Mouse (Mus musculus): ENCODE data around the gene Abhd13.

The Abhd13 gene

DNA sequence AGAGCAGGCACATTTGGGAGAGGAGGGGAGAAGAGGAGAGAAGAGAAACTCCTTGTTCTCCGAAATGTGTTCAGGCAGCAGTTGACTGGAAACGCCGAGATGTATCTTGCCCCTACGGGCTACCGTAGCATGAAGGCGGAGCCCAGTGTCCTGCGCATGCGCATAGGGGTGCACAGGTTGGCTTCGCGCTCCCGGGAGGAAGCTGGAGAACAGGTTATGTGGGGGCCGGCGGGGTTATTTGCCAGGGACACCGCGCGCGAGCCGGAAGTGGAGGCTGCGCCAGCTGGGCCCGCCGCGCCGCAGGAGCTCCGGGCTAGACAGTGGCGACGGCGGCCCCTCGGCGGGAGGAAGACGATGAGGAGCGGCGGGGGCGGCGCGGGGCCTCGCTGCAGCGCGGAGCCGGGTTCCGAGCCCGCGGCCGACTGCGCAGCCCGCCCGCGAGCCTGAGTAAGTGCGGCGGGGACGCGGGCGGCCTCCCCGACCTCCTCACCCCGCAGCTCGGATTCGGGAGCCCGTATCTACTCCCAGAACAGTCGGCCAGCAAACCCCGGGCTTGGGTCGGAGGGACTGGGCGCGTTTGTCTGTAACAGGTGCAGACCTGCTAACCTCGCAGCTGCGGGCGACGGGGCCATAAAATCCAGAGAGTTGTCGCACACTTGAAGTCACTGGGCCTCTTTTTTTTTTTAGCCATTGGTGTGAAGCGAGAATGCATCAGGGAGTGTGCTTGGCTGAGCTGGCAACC lies at the start of gene Abhd13, which contains the start of gene Lig4:
Gene Abhd13 (plus strand): TSS at position 135 of the 742 bp plus-strand sequence.
Gene Lig4 (minus strand): TSS at position 114 of the 742 bp plus-strand sequence.
- in situ Hi-C loops (cut with MboI; ENCODE audit: low pct_unique_long_range_greater_than_20kb in 1 of 2, low sequenced_read_pairs in 2 of 2, unreplicated experiment in 1 of 2), result no loop called here

DNA sequence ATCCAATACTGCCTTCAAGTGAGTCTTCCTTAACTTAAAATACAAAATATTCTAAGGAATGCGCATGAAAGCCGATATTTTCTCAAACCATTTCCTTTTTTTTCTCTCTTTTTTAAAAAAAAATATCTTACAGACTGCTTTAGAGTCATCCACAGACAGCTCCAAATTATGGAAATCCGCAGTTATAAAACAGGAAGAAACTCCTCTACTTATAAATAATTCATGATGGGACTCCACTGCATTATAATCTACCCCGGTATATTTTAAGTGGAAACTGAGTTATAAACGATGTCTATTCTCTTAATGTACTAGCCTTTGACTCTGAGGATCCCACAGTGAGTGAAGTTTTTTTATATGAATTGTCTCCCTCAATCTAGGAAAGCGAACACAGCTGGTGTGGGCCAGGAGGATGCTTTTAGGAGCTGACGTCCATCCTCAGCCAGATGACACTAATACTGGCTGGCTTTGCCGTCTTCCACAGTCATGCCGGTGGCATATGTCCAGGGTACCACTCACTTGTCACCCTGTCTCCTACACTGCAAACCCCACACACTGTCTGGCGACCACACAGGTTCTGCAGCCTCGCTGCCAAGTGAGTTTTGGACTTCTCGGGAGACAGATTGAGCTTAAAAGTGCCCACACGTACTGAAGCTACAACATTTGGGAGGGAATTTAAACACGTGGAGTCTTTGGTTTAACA lies 47.6 kb upstream of the Abhd13 start:
- in situ Hi-C loops (cut with MboI; ENCODE audit: low pct_unique_long_range_greater_than_20kb in 1 of 2, low sequenced_read_pairs in 2 of 2, unreplicated experiment in 1 of 2), result loop anchor here (25.0 kb wide), 1 partner anchor 693 kb away; no protein-coding TSS in a partner anchor

DNA sequence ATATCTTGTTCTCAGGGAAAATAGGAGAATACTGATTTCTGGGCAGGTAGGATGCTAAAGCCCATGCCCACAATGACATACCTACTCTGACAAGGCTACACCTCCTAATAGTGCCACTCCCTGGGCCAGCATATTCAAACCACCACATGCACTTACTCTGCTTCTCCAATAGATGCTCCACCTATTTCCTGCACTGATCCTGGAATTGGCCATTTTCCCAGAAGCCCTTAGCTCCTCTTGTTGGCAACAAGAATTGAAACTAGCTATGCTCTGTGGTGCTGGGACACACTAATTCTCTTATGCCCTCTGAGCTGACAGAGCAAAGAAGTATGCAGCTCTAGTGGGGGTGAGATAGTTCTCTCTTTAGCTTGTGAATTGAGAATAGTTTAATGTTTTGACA lies 44.8 kb upstream of the Abhd13 start:
- in situ Hi-C loops (cut with MboI; ENCODE audit: low pct_unique_long_range_greater_than_20kb in 1 of 2, low sequenced_read_pairs in 2 of 2, unreplicated experiment in 1 of 2), result loop anchor here (25.0 kb wide), 1 partner anchor 695 kb away; no protein-coding TSS in a partner anchor

DNA sequence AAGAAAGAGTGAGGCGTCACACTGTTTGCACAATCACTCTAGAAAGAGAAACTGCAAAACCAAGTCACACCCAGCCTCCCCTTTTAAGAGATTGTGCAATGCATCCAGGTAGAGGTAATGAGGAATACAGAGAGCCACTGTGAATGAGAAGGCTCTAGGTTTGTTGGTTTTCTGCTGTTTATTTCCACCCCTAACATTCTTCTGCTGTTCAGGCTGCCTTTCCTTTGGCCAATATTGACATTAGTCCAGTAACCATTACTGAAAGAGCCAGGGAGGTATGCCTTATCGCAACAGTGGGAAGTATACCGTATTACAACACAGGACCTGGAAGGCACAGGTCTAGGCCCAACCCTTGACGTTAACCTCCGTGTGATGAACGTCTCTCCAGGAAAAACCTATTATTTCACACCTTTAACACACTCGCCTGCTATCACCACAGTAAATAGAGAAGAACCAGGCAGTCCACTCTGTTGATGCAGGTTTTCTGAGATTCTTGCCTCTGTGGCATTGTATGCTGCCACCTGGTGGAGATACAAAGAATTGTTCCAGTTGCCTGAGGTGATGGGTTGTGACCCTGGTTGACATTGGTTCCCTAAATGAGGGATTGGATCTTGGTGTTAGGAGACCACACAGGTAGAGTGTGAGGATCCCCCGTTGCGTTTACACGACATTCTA lies 42.5 kb upstream of the Abhd13 start:
- in situ Hi-C loops (cut with MboI; ENCODE audit: low pct_unique_long_range_greater_than_20kb in 1 of 2, low sequenced_read_pairs in 2 of 2, unreplicated experiment in 1 of 2), result loop anchor here (25.0 kb wide), 1 partner anchor 698 kb away; no protein-coding TSS in a partner anchor

DNA sequence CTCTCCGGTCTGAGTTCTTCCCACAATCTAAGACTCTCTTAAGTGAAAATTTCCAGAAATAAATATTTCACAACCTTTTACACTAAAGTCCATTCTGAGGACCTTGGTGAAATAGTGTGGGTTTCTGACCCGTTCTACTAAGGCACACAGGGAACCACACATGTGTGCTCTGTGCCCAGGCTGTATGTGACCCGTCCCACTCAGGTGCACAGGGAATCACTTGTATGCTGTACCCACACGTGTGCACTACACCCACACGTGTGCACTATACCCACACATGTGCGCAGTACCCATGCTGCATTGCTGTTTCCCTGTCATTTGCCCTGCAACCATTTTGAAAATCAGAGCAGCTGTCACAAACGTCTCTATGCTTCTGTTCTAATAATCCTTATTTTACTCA lies 41.9 kb upstream of the Abhd13 start:
- in situ Hi-C loops (cut with MboI; ENCODE audit: low pct_unique_long_range_greater_than_20kb in 1 of 2, low sequenced_read_pairs in 2 of 2, unreplicated experiment in 1 of 2), result loop anchor here (25.0 kb wide), 1 partner anchor 698 kb away; no protein-coding TSS in a partner anchor

DNA sequence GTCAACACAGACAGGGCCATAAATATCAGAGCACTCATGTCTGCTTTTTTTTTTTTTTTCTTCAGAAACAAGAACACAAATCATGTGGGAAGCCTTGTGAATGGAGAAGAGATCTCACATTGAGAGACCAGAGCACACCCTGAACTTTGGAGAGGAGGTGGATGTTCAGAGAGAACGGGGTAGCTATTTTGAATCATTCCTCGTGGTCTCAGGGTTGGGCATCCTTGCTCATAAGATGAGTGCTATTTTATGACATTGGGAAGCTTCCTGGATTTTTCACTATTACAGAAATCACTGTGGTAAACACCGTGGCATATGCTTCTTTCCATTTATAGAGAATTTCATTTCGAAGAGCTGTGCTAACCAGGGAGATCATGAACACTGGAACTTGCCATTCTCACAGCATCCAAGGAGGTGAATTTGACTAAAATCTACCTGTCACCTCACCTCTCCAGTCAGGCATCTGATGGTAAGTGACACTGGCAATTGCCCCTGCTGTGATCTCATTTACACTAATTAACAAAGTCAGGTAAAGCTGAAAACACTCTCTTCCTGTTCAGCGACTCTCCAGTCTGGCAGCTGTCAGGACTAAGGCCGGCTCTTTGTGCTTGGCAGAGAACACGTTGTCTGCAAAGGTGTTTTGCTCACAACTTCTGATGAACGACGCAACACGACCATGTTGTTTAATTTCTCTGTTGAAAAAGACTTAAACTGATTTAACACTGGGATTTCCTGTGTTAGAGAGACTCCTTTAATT lies 28.2 kb upstream of the Abhd13 start:
- in situ Hi-C loops (cut with MboI; ENCODE audit: low pct_unique_long_range_greater_than_20kb in 1 of 2, low sequenced_read_pairs in 2 of 2, unreplicated experiment in 1 of 2), result loop anchor here (25.0 kb wide), 1 partner anchor 712 kb away; no protein-coding TSS in a partner anchor

DNA sequence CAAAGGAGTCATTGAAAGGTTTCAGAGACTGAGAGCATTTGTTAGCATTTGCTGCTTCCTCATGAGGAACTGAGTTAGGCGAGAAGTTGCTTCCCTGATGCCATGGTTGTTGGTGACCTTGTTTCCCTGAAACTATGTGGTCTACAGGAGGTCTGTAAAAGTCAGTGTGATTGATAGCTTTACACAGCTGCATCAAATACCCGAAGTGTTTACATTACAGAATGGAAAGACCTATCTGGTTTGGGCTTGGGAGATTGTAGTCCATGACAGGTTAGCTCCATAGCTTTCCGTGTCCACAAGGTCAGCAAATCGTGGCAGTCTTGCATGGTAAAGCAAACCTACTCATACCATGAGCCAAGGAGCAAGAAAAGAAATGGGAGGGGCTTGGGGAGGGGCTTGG lies 19.2 kb upstream of the Abhd13 start:
- in situ Hi-C loops (cut with MboI; ENCODE audit: low pct_unique_long_range_greater_than_20kb in 1 of 2, low sequenced_read_pairs in 2 of 2, unreplicated experiment in 1 of 2), result no loop called here

DNA sequence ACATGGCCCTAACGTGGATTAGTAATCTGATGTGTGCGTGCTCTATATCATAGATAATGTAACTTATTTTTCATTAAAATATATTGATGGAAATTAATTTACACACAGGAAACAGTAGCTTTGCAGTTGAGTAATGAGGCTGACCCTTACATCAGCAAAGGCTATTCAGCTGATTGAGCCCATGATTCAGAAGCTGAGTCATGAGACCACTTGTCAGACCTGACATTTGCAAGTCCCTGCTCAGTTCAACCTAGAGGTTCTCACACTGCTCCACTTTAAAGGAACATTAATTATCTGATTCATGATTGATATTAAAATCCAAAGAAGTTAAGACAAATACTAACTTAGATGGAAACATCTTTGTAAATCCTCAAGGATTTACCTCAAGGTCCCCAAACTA lies 17.6 kb upstream of the Abhd13 start:
- in situ Hi-C loops (cut with MboI; ENCODE audit: low pct_unique_long_range_greater_than_20kb in 1 of 2, low sequenced_read_pairs in 2 of 2, unreplicated experiment in 1 of 2), result no loop called here

DNA sequence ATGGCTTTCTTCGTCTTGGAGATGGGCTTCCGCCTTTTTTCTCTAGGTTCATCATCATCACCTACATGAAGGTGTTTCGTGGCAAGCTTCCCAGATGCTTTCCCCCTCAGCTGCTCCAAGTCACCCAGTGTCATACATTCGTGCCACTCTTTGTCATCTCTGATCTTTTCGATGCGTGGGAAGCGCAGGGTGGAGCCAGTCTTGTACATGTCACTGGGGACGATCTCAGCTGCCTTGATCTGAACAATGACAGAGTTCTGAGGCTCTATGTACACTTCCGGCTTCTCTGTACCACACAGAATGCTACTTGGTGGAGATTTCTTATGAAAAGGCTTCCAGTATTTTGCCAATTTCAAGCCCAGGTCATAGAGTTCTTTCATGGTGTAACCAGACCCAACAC lies 5.6 kb upstream of the Abhd13 start:
- in situ Hi-C loops (cut with MboI; ENCODE audit: low pct_unique_long_range_greater_than_20kb in 1 of 2, low sequenced_read_pairs in 2 of 2, unreplicated experiment in 1 of 2), result no loop called here

DNA sequence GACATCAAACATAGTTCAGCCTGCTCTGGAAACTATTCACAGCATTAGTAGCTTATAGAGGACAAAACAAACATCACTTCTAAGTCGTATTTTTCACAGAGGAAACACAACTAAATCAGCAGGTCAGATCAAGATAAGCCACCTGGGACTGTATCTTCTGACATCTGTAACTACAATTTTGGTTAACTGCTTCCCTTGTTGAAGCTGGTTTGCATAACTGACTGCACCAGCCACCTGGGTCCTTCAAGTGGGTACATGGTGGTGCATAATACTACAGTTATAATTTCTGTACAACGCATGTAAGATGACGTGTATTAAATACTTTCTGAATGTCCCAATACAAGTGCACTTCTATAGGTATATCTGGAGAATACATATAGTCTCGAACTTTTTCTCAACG lies 2.2 kb upstream of the Abhd13 start:
- in situ Hi-C loops (cut with MboI; ENCODE audit: low pct_unique_long_range_greater_than_20kb in 1 of 2, low sequenced_read_pairs in 2 of 2, unreplicated experiment in 1 of 2), result no loop called here

DNA sequence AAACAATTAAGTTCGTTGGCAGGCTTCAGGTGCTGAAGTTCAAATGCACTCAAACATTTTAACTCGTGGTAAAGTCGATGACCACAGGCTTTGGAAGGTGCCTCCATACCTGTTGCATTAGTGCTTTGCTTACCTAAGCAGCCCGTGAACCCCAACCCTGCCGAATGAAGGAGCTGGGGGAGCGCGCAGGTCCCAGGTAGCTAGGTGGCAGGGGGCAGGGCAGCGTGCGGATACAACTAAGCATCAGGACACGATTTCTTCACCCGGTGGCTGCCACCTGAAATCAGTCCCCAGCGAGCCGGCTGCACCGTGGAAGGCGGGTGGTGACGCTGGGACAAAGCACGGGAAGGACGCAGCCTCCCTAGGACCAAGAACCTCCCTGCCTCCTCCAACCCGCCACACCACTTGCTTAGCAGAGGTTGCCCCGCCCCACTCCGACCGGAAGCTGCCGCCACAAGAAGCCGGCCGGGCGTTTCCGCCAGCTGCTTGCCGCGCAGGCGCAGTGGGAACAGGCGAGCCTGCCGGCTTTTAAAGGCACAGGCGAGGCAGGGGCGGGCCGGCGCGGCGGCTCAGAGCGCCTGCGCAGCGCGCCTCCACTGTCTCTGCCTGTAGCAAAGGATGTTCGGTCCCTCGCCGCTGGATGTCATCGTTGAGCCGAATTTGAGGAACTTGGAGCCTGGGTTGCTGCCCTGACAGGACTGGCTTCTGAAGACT lies 1.5 kb upstream of the Abhd13 start:
- in situ Hi-C loops (cut with MboI; ENCODE audit: low pct_unique_long_range_greater_than_20kb in 1 of 2, low sequenced_read_pairs in 2 of 2, unreplicated experiment in 1 of 2), result no loop called here

DNA sequence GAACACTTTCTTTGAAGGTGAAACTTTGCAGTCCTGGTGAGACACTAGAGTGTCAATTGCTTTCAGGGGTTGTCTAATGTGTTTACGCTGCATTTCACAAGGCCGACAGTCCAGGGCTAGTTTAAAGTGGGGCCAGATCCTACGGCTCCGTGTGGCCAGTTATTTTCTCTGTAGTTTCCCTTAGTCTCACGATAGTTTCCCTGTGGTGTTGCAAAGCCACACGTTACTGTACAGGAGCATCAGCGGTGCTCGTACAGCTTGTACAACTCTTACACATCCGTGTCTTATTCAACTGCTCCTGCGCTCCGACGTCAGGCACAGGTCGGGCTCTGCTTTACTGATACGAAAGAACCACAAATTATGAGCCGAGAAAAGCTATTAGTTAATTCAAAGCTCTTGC lies 491 bp upstream of the Abhd13 start:
- in situ Hi-C loops (cut with MboI; ENCODE audit: low pct_unique_long_range_greater_than_20kb in 1 of 2, low sequenced_read_pairs in 2 of 2, unreplicated experiment in 1 of 2), result no loop called here

DNA sequence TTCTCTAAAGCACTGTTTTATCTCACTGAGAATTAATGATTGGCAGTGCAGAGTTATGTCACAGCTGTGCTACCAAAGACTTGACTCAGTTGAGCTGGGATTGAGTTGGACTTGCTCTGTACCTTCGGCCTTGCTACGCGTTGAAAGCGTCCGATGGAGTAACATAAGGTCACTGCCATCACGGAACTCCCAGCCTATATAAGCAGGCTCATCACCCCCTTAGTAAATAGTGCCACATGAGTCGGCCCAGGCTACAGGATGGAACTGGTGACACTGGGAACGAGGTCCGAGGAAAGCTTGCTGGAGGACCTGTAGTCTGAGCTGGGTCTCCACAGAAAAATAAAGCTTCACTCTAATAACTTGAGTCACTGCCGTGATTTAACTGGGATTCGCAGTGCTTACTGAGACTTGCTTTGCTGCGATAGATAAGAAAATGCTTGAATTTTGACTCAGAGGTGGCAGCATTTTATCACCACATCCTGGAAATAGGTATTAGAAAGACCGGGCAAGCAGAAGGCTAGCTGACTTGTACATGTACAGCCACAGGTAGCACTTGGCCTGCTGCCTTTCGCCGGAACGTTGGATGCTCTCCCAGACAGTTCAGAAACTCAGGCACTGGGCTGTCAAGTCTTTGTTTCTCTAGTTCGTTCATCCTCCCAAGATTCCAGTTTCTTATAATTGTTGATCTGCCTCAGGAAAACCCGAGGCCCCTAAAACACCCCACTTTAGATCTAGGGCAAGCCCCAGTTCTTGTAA lies 1.1 kb downstream of the Abhd13 start:
- in situ Hi-C loops (cut with MboI; ENCODE audit: low pct_unique_long_range_greater_than_20kb in 1 of 2, low sequenced_read_pairs in 2 of 2, unreplicated experiment in 1 of 2), result no loop called here

DNA sequence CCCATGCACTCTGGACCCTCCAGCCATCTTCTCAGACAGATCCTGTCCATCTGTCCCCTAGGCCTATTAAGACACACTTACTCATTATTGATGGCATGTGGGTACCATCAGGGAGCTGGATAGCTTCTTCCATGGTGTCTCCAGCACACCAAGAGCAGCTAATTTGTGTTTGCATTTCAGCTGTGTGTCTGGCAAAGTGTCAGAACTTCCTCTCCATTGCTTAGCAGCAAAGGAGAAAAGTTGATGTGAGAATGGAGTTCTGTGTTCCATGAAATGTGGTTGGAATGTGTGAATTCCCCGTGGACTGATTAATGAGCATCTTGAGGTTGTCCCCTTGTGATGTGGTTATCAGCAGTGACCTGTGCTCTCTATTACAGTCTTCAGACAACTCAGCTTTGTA lies 2.2 kb downstream of the Abhd13 start:
- in situ Hi-C loops (cut with MboI; ENCODE audit: low pct_unique_long_range_greater_than_20kb in 1 of 2, low sequenced_read_pairs in 2 of 2, unreplicated experiment in 1 of 2), result no loop called here

DNA sequence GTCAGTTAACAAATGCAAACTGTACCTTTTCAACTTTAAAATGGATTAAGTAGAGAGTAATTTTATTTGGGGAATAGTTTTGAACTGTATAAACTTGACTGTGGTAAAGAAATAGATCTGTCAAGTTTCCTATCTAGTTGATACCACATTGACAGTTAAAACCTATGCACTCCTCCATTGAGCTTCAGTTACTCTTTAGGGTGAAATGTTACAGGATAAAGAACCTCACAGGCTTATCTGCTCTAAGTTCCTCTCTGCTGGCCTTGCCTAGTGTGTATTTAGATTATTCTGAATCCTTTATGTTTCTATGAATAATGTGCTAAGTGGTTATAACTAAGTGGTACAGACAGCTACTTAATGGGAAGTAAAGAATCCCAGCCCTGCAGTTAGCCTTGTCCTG lies 2.7 kb downstream of the Abhd13 start:
- in situ Hi-C loops (cut with MboI; ENCODE audit: low pct_unique_long_range_greater_than_20kb in 1 of 2, low sequenced_read_pairs in 2 of 2, unreplicated experiment in 1 of 2), result no loop called here

DNA sequence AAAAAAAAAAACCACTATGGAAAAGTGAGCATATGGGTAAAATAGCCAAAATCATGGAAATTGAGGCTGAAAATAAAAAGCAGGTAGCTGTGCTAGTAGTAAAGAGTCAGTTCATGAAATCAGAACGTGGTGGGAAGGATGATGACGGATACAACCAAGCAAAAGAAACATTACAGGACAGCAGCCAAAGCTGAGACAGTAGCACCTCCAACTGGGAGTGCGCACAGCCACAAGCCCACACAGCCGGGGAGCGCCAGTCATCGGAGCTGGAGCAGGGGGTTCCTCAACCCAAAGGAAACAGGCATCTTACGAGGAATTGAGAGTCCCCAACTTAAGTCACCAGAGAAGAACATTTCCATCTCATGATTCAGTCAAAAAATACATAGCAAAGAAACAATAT lies 26.6 kb downstream of the Abhd13 start:
- in situ Hi-C loops (cut with MboI; ENCODE audit: low pct_unique_long_range_greater_than_20kb in 1 of 2, low sequenced_read_pairs in 2 of 2, unreplicated experiment in 1 of 2), result no loop called here

Data from mouse embryonic stem cell (cell line).